Comparison of ENCODE assay signal across 7 mouse cellular contexts in the genomic region with DNA sequence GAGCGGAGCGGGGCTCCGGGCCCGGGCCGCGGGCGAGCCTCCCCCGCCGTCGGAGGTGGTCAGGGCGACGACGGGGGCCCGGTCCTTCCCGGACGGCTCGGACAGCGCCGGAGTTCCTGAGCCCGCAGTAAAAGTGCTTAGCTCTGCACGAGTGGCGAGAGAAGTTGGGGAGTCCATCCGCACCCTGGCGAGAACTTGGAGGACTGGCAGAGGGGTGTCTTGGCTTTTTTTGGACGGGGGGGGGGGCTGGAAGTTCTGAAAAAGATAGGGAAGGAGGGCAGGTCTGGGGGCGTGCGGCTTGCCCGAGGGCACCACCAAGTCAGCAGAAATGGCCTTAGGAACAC. TPM values are rescaled to one million over a fixed set of nuclear protein-coding genes. Genes with fewer than 3 reads are reported as not detected.
A peak's percentile ranks its signal among the peaks of the same experiment; 100 is the strongest.
DNase-seq lines count a peak whose midpoint lies in the region; ATAC-seq and TF ChIP-seq lines count a peak whose summit lies in the region.

No protein-coding gene starts in this region.

- H3K9ac ChIP-seq in lung, embryonic 14.5 days, result peak overlapping the region; percentile 98
- peak overlapping the region; percentile 94 for H3K9ac ChIP-seq in embryonic facial prominence, embryonic 15.5 days

- TF ChIP-seq CTCF in lung, embryonic 14.5 days (IDR thresholded peaks at IDR 0.05; ENCODE audit: low read depth), result no peak

- peak overlapping the region; percentile 82 for H3K4me2 ChIP-seq in lung, embryonic 14.5 days
- H3K4me2 ChIP-seq in embryonic facial prominence, embryonic 15.5 days (replicated peaks), result peak overlapping the region; percentile 83

- WGBS in lung, embryonic 14.5 days, result under 1% methylated on average over 28 of the region's 28 CpGs
- WGBS in embryonic facial prominence, embryonic 15.5 days, result under 1% methylated on average over 28 of the region's 28 CpGs
- 0% methylated on average over 28 of the region's 28 CpGs for WGBS in limb, embryonic 10.5 days

- peak; percentile 74 for ATAC-seq in lung, embryonic 14.5 days (ENCODE audit: insufficient read depth)
- peak; percentile 62; the same call in 1 of the 2 replicates for ATAC-seq in embryonic facial prominence, embryonic 15.5 days (ENCODE audit: insufficient number of reproducible peaks, low FRiP score, low TSS enrichment, low read depth)

- H3K4me3 ChIP-seq in lung, embryonic 14.5 days (ENCODE audit: low read depth, low read length), result peak overlapping the region; percentile 98
- peak overlapping the region; percentile 95 for H3K4me3 ChIP-seq in embryonic facial prominence, embryonic 15.5 days (replicated peaks)
- H3K4me3 ChIP-seq in limb, embryonic 10.5 days, result peak overlapping the region; percentile 100

- no peaks in the 10 kb centered on the region for H3K36me3 ChIP-seq in lung, embryonic 14.5 days (ENCODE audit: insufficient read depth)
- no peaks in the 10 kb centered on the region for H3K36me3 ChIP-seq in embryonic facial prominence, embryonic 15.5 days
- no peaks in the 10 kb centered on the region for H3K36me3 ChIP-seq in limb, embryonic 10.5 days

- no peaks in the 10 kb centered on the region for H3K27me3 ChIP-seq in lung, embryonic 14.5 days (ENCODE audit: insufficient read depth, low read length)
- no peaks in the 10 kb centered on the region for H3K27me3 ChIP-seq in embryonic facial prominence, embryonic 15.5 days
- no peaks in the 10 kb centered on the region for H3K27me3 ChIP-seq in limb, embryonic 10.5 days (ENCODE audit: low read depth, poor library complexity, severe bottlenecking)

- no peak for DNase-seq in lung, embryonic 14.5 days
- DNase-seq in lung, postnatal 14 days, result no peak
- no peak for DNase-seq in limb, embryonic 10.5 days (ENCODE audit: low spot score)
- peak; percentile 42 for DNase-seq in naive thymus-derived CD4-positive, alpha-beta T cell, adult 2 months (ENCODE audit: low read depth)
- no peak for DNase-seq in Muller cell, postnatal 12 days (ENCODE audit: inconsistent ontology term)
- no peak for DNase-seq in urinary bladder, adult 2 months (ENCODE audit: low spot score)

- H3K27ac ChIP-seq in lung, embryonic 14.5 days (ENCODE audit: low read depth), result peak overlapping the region; percentile 94
- H3K27ac ChIP-seq in embryonic facial prominence, embryonic 15.5 days (replicated peaks), result peak overlapping the region; percentile 94
- H3K27ac ChIP-seq in limb, embryonic 10.5 days, result peak overlapping the region; percentile 99

- no peaks in the 10 kb centered on the region; the same call in none of the 2 replicates for H3K4me1 ChIP-seq in lung, embryonic 14.5 days (ENCODE audit: insufficient read depth)
- H3K4me1 ChIP-seq in embryonic facial prominence, embryonic 15.5 days, result peaks cover 34% of the 10 kb centered on the region
- H3K4me1 ChIP-seq in limb, embryonic 10.5 days, result peaks cover 24% of the 10 kb centered on the region

- no peaks in the 10 kb centered on the region for H3K9me3 ChIP-seq in lung, embryonic 14.5 days (ENCODE audit: low read depth, low read length)
- H3K9me3 ChIP-seq in embryonic facial prominence, embryonic 15.5 days (replicated peaks), result no peaks in the 10 kb centered on the region
- no peaks in the 10 kb centered on the region for H3K9me3 ChIP-seq in limb, embryonic 10.5 days (replicated peaks)

RNA-seq across cellular contexts. Expression of a gene that starts 0.6 kb away (rescaled TPM):
- polyA plus RNA-seq in lung, embryonic 14.5 days (2014; fragmentation: Nextera tagmentation; extraction: Ambion mirVana), result 179 and 184 TPM in 2 replicates
- 167 and 175 TPM in 2 replicates for polyA plus RNA-seq in embryonic facial prominence, embryonic 15.5 days (2015; fragmentation: Nextera tagmentation; extraction: Ambion mirVana)
- polyA plus RNA-seq in limb, embryonic 10.5 days (2016; fragmentation: Nextera tagmentation; extraction: Ambion mirVana), result 196 and 210 TPM in 2 replicates
- 84.9 and 100.0 TPM in 2 replicates for polyA plus RNA-seq in urinary bladder, adult 2 months (2012; rRNA removed)
